Mouse (Mus musculus) lung, postnatal 14 days (tissue): ENCODE data around the gene Lin54.

Experiments used
- DNase-seq: peaks from one replicate; pipeline ENCODE4 v3.0.0; 2021

Lin54 gene

DNA sequence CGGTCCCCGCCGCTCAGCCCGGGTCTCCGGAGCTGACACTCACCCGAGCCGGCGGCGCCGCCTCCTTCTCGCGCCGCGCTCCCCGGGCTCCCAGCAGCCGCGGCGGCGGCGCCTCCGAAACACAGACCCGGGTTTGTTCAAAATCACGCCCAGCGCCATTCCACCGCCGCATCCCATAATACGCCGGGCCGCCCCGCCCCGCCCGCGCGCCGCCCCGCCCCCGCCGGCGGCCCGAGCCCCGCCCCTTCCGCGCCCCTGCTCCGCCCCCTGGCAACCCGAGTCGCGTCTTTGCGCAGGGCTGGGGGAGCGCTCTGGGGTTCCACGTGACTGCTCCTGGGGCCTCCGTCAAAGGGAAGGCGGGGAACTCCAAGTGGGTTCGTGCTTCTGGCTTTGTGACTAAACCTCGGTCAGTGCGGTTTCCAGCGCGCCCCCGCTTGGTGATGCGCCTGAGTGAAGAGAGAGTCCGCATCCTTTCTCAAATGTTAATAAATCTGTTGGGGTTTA lies at the start of gene Lin54:
Gene Lin54 (minus strand): TSS at position 182 of the 504 bp plus-strand sequence.
- peak; percentile 88 for DNase-seq

DNA sequence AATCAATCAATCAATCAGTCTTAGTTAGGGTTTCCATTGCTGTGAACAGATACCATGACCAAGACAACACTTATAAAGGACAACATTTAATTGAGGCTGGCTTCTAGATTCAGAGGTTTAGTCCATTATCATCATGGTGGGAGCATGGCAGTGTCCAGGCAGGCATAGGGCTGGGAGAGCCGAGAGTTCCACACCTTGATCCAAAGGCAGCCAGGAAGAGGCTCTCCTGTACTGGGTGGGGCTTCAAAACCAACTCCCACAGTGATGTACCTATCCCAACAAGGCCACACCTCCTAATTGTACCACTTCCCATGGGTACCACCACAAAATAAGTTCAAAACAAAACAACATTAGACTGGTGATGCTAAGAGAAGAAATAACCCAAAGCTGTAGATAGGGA lies 49.7 kb upstream of the Lin54 start:
- no peak for DNase-seq

DNA sequence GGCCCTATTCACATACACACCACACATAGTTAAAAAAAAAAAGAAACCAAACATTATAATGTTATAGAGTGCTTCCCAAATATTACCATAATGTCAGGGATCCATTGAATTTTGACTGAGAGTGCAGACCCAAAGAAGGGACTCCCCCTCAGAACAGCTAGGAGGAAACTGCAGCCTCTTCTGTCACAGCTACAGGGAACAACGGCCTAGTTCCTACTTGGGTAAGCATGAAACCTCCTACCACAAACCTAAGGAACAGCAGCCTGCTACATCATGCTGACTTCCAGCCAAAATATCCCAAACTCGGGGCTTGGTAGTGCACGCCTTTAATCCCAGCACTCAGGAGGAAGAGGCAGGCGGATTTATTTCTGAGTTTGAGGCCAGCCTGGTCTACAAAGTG lies 48.9 kb upstream of the Lin54 start:
- no peak for DNase-seq

DNA sequence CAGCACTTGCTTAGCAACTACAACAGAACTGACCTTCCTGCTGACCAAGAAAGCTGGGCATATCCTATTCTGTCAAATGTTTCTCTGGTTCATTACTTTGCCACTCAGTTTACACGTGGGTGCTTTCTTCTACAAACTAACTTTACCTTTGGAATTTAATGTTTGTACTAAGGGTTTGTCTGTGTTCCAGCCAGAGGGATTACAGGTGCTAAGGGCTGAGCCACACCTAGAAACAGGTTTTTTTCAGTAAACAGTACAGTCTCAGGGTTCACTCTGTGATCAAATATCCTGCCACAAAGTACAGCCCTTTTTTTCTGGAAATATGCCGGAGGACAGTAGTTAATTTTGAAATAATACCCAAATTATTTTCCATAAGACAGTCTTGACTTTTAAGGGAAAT lies 47.8 kb upstream of the Lin54 start:
- no peak for DNase-seq

- DNase-seq = no peak
Measured at GRCm38 (mm10) chr5:100546294-100547080, 46.0 kb upstream of the Lin54 start.

- DNase-seq = peak; percentile 30
Measured at GRCm38 (mm10) chr5:100536638-100537037, 36.2 kb upstream of the Lin54 start.

- DNase-seq = no peak
Measured at GRCm38 (mm10) chr5:100535826-100536225, 35.4 kb upstream of the Lin54 start.

DNA sequence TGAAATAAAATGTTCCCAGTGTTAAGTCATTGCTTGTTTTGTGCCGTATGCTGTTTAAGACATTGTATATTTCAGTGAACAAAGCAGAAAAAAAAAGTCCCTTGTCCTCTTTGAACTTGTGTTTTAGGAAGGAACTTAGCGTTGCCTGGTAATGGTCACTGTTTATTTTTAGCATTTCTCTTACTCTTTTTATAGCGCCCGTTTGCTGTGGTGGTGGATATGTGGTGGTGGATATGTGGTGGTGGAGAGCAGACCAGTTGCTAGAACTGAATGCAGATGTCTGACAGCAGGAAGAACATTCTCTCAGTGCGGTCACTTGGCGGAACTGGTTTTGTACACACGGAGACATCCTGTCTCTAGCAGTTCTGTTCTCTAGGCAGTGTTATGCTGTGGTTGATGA lies 25.7 kb upstream of the Lin54 start:
- DNase-seq = peak; percentile 48

GRCm38 (mm10) chr5:100525620-100526019 lies 25.2 kb upstream of the Lin54 start:
- no peak for DNase-seq

DNA sequence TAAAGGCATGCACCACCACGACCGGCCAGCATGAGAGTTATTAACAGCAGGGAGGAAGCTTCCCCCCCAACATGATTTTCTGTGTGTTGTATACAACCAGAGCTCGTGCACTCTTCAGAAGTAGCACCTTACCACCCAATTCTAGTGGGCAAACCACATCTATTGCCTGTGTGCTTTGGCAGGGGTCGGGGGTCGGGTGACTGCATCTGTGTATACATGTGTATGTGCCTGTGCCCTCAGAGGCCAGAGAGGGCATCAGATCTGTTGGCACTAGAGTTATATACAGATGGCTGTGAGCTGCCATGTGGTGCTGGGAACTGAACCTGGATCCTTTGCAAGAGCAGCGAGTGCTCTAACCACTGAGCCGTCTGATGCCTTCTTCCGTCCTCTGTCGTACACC lies 24.5 kb upstream of the Lin54 start:
- DNase-seq = no peak

DNA sequence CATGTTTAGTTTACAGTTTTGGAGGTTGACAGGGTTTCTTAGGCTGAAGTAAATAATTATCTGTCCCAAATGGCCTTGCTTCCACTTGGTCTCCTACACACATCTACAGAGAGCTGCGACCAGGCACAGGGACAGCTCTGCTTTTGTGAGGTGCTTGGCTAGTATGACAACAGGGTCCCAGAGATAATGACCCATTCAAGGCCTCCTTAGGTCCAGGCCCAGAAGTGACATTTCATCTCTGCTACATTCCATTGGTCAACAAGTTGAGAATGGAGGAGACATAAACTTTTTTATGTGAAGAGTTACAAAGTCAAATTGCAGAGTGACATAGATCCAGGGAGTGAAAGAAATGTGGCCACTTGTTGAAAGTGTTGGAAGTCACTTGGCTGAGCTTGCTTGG lies 22.9 kb upstream of the Lin54 start:
- no peak for DNase-seq

DNA sequence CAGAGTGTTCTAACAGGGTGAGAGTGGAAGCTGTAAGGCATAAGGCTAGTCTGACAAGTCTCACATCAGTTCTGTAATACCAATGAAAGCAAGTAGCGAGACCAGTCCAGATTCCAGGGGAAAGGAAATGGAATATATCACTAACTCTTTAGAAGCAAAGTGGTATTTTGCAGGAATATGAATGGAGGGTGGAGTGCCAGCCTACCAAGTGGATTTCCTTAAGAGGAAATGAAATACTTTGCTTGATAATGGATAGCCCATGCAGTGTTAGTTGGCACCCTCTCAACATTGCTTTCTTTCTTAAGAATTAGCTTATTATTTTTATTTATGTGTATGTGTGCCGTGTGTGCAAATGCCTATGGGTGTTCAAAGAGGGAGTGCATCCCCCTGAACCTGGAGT lies 19.8 kb upstream of the Lin54 start:
- DNase-seq = no peak

DNA sequence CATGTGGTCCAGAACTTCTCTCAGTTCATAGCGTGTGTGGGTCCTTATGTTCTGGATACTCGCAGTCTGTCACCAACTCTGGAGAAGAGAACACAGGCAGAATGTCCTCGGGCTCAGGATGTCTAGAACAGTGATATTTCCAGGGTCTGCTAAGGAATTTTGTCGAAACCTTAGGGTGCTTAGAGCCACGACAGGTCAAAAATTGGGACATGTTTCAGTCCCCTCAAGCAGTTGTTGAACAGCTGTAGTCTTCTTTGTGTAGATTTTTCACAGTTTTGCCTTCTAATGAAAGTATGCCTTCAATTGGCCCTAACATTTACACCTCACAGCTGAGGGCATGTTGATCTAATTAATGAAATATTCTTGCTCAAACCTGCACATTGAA lies 18.6 kb upstream of the Lin54 start:
- DNase-seq = no peak

GRCm38 (mm10) chr5:100518049-100519026 lies 17.9 kb upstream of the Lin54 start, which contains the start of gene Cops4:
TSS of gene Cops4 (plus strand) at chr5:100518309.
- peak; percentile 96 for DNase-seq

- DNase-seq = no peak
Measured at GRCm38 (mm10) chr5:100512576-100512975, 12.1 kb upstream of the Lin54 start.

DNA sequence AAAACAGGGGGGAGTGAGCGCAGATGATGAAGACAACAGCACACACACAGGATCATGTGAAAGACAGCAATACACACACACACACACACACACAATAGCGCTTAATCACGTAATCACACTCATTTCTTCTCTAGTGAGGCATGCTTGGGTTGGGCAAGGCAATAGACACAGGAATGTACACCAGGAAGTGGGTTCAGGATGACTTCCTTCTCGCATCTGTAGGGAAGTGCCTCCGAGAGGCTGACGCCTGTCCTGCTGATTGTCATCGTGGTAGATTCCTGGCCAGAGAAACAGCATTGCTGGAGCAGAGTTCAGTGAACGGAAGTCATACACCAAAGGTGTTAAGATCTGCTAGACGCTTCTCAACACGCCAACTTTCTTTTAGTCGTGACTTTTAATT lies 8.8 kb upstream of the Lin54 start:
- DNase-seq = no peak

DNA sequence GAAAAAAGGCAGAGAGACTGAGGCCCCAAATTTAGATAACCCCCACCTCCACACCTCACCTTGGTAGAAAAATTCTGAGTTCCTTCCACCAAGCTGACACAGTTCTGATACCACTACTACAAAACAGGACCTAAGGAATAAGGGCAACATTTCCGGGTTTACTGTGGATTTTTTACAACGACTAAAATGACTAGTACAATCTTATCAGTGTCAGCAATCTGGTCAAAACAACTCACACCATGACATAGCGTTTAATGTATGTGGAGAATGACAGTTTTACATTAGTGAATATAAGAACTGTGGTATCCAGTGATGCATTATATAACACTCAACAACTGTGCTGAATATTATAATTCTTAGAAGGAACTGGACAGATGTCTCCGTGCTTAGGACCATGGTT lies 828 bp upstream of the Lin54 start:
- DNase-seq = no peak

DNA sequence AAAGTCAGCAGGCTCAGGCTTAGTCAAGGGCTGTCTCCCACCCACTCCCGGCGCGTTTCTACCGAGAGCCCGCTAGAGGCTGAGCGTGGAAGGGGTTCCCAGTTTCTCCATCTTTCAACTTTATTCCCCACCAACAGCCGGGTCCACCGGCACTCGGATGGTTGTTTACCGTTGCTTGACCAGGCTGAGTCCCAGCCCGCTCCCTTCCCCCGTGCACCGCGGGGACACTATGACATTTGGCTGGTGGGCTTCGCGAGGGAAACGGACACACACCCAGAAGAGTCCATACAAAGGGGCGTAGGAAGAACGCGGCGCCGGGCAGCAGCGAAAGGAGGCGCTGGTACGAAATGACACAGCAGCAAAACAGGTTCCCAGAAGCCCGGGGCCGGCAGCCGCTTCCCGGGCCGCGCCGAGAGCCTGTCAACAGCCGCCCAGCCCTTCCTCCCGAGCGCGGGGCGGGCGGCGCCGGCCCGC lies 571 bp downstream of the Lin54 start:
- DNase-seq = no peak

DNA sequence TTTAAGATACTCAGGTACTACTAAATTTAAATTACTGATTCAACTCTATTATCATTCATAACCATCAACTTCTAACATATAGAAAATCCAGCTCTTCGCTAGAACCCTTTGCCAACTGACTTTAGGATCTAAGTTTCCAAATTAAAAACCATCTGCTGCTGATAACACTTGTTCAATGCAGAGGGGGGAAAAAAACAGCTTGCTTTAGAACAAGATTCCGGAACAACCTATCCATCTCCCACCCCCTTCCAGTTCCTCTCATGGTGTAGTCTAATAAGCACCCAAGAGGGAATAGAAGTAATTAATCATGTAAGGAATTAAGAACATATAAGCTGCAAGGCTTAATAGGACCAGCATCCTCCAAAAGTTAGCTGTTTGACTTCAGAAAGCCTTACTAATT lies 1.2 kb downstream of the Lin54 start:
- DNase-seq = no peak

- peak; percentile 82 for DNase-seq
Measured at GRCm38 (mm10) chr5:100498436-100499180, 1.8 kb downstream of the Lin54 start.

DNA sequence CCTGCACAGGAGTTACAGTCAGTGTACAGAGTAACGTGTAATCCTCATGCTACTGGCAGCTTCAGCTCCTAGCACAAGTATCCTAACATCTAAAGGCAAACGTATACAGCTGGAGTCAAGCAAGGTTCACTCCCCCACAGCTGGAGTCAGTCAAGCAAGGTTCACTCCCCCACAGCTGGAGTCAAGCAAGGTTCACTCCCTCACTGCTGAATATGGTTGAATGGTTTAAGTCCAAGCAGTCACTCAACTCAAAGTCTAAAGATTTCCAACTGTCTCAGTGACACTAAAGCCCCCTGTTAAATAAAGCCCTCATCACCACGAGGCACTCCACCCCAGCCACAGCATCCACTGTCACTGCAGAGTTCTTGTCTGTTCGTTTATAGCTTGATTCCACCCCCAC lies 8.7 kb downstream of the Lin54 start:
- DNase-seq = no peak

DNA sequence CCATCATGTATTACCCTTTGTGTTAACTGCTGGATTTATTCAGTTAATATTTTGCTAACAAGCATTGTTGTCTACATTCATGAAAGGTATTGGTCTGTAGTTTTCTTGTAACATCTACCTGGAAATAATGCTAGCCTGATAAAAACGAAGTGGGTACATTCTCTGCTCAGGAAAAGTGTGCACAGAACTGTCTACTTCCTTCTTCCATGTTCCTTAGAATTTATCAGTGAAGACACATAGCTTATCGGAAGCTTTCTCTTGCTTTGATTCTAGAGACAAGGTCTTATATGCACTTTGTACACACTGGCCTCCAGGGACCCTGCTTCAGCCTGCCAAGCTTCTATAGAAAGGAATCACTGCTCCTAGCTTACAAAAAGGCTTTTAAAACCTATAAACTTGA lies 11.1 kb downstream of the Lin54 start:
- DNase-seq = no peak

DNA sequence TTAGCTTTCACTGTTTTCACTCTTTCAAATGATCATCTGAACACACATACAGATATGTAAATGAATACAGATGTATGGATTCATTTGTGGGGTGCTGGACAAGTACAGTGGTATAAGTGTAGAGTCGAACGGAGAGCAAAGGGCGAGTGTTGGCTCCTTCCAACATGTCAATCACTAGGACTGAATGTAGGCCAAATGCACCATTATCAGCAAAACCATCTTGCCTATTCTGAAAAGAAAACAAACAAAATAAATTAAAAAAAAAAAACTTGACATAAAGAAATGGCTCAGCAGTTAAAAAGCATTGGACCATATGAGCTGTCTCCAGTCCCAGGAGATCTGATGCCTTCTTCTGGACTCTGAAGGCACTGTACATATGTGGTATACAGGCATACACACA lies 12.2 kb downstream of the Lin54 start:
- no peak for DNase-seq
